Mouse (Mus musculus): ENCODE results near the gene Tcf20.

Tcf20 gene

DNA sequence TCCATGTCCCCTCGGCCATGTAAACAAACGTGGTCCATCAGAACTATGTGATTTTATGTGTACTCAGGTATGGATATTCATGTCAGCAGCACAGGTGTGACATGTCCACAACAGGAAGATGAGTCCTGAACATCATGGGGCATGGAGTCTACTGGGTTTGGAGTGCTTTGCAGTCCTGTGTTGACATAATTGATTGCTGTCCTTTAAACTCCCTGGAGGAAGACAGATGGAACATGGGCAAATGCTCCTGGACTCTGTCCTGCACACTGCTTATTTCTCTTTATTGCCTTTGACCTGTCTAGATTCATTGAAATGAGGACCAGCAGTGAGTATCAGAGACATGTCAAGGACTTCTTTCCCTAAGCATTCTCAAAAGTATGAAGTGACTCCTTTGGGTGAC, 221.7 kb downstream of the Tcf20 start:
- in situ Hi-C loops (cut with MboI; ENCODE audit: unreplicated experiment in 2 of 2) = no loop called here

DNA sequence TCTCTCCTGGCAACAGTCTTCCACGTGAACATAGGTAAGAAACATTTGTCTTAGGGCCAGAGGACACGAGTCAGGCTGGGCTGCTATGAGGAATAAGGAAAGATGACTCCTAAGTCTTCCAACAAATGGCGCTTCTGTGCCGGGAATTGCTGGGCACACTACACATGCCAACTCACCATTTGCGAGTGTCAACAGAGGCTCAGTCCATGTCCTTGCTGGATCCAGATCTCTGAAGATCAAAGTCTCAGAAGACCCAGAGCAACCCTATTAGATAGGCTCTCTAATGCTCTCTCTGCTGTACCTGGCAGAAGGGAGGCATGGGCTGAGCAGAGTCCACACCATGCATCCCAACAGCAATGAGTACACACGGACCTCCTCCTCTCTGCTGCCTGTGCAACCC, 222.8 kb downstream of the Tcf20 start:
- in situ Hi-C loops (cut with MboI; ENCODE audit: unreplicated experiment in 2 of 2) = no loop called here

- in situ Hi-C loops (cut with MboI; ENCODE audit: unreplicated experiment in 2 of 2) = no loop called here
These were observed 223.8 kb downstream of the Tcf20 start, which contains the start of gene Cyp2d40 for GRCm38 (mm10) chr15:82763631-82764420. Gene Cyp2d40, minus strand, starts transcription at chr15:82764183.

Data from v-Abl transformed pro-B cells (cell line).